Mouse (Mus musculus) heart, embryonic 12.5 days (tissue): Measurements from ENCODE around the gene Aktip. TPM values are rescaled to one million over a fixed set of nuclear protein-coding genes. Genes with fewer than 3 reads are reported as not detected.

Experiments
- ATAC-seq: fragments of 200-750 bp; cut with Nextera tagmentation; 2 replicates; pipeline ENCODE4 v1.8.0; 2017; ENCODE audit warnings: moderate TSS enrichment, moderate library complexity; ENCODE audit not compliant: insufficient number of reproducible peaks, low FRiP score
- H3K27ac ChIP-seq: fragments of 300-500 bp; sonication (generic); 2 replicates; pipeline ENCODE4 v1.5.1; 2016; ENCODE audit warnings: mild to moderate bottlenecking, moderate library complexity; ENCODE audit not compliant: poor library complexity, severe bottlenecking
- H3K27me3 ChIP-seq: fragments of 300-500 bp; sonication (generic); replicated peaks from 2 replicates; pipeline ENCODE4 v1.6.1; 2016; ENCODE audit warnings: mild to moderate bottlenecking, moderate library complexity
- H3K36me3 ChIP-seq: fragments of 300-500 bp; sonication (generic); 2 replicates; pipeline ENCODE4 v1.6.1; 2016; ENCODE audit warnings: mild to moderate bottlenecking, moderate library complexity
- H3K4me1 ChIP-seq: fragments of 300-500 bp; sonication (generic); replicated peaks from 2 replicates; pipeline ENCODE4 v1.6.1; 2016; ENCODE audit warnings: mild to moderate bottlenecking
- H3K4me2 ChIP-seq: fragments of 300-500 bp; sonication (generic); 2 replicates; pipeline ENCODE4 v1.6.1; 2016; ENCODE audit warnings: mild to moderate bottlenecking, moderate library complexity
- H3K4me3 ChIP-seq: fragments of 300-500 bp; sonication (generic); 2 replicates; pipeline ENCODE4 v1.5.1; 2016; ENCODE audit warnings: mild to moderate bottlenecking
- H3K9ac ChIP-seq: fragments of 300-500 bp; sonication (generic); 2 replicates; pipeline ENCODE4 v1.6.1; 2016; ENCODE audit warnings: mild to moderate bottlenecking, moderate library complexity
- H3K9me3 ChIP-seq: fragments of 300-500 bp; sonication (generic); replicated peaks from 2 replicates; pipeline ENCODE4 v1.6.1; 2016; ENCODE audit warnings: mild to moderate bottlenecking, moderate library complexity
- WGBS: fragments of 180-500 bp; shearing (Covaris S2); methylation state at CpG from one replicate; pipeline ENCODE4 v1.1.7; 2016; 5-methylcytosine and 5-hydroxymethylcytosine counted together
- polyA plus RNA-seq: library from polyadenylated mRNA; unstranded; fragments of >200 nt; fragmentation: Nextera tagmentation; extraction: Ambion mirVana; gene quantifications from 2 replicates; pipeline ENCODE4 v1.2.1, GENCODE M21; 2016

Gene Aktip
- polyA plus RNA-seq, 1 experiment from 2014 or later: 42.0 TPM

DNA sequence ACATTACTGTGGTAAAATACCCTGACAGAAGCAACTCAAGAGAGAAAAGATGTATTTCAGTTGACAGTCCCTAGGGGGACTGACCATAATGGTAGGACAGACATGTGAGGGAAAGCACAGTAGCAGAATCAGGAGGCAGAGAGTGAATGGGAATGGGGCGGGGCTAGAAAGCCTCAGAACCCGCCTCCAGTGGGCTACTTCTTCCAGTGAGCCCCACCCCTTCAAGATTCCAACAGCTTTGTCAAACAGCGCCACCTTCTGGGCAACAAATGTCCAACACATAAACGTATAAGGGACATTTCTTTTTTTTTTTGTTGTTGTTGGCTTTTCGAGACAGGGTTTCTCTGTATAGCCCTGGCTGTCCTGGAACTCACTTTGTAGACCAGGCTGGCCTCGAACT, 45.2 kb downstream of the Aktip start:
- Histone ChIP-seq H3K27ac (no peak overlapping the region), H3K9me3 (peaks cover 15% of the 10 kb centered on the region; the same call in 1 of the 2 replicates), H3K4me2 (no peak overlapping the region), H3K4me1 (no peaks in the 10 kb centered on the region), H3K4me3 (no peak overlapping the region), H3K36me3 (no peaks in the 10 kb centered on the region), H3K27me3 (no peaks in the 10 kb centered on the region), H3K9ac (no peak overlapping the region)
- 44% methylated on average over 6 of the region's 6 CpGs for WGBS
- no peak for ATAC-seq

- no peaks in the 10 kb centered on the region for H3K36me3 ChIP-seq
- no peak for ATAC-seq
- H3K27me3 ChIP-seq: no peaks in the 10 kb centered on the region
- no peak overlapping the region for H3K27ac ChIP-seq
- no peak overlapping the region for H3K4me3 ChIP-seq
- H3K4me1 ChIP-seq: no peaks in the 10 kb centered on the region
- H3K4me2 ChIP-seq: no peak overlapping the region
- no peak overlapping the region for H3K9ac ChIP-seq
- 69% methylated on average over 3 of the region's 3 CpGs for WGBS
- peaks cover 15% of the 10 kb centered on the region; the same call in 1 of the 2 replicates for H3K9me3 ChIP-seq
Observed at GRCm38 (mm10) chr8:91153831-91154230, 45.9 kb downstream of the Aktip start.

DNA sequence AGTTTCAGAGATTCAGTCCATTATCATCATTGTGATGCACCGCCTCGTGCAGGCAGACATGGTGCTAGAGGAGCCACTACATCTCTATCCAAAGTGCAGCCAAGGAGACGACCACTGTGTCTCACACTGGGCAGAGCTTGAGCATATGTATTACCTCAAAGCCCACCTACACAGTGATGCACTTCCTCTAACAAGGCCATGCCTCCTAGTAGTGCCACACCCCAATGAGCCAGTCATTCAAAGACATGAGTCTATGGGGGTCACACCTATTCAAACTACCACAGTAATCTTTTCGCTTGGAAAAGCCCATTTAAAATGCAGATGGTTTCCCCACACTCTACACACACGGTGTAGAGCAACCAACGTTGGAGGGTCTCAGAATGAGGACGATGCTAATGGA, 48.2 kb downstream of the Aktip start:
- no peak overlapping the region for H3K27ac ChIP-seq
- H3K36me3 ChIP-seq: no peaks in the 10 kb centered on the region
- H3K4me3 ChIP-seq: no peak overlapping the region
- H3K4me2 ChIP-seq: no peak overlapping the region
- peaks cover 15% of the 10 kb centered on the region; the same call in 1 of the 2 replicates for H3K9me3 ChIP-seq
- 87% methylated on average over 7 of the region's 7 CpGs for WGBS
- no peak overlapping the region for H3K9ac ChIP-seq
- no peaks in the 10 kb centered on the region for H3K4me1 ChIP-seq
- ATAC-seq: no peak
- no peaks in the 10 kb centered on the region for H3K27me3 ChIP-seq

GRCm38 (mm10) chr8:91149298-91149697, 50.5 kb downstream of the Aktip start:
- H3K4me2 ChIP-seq: no peak overlapping the region
- ATAC-seq: no peak
- no peaks in the 10 kb centered on the region for H3K4me1 ChIP-seq
- no peaks in the 10 kb centered on the region for H3K27me3 ChIP-seq
- no peak overlapping the region for H3K27ac ChIP-seq
- no peak overlapping the region for H3K9ac ChIP-seq
- 0 out of 2 replicates have a peak, but pooled peaks cover 11% of the 10 kb centered on the region for H3K9me3 ChIP-seq
- H3K4me3 ChIP-seq: no peak overlapping the region
- WGBS: 53% methylated on average over 3 of the region's 3 CpGs
- H3K36me3 ChIP-seq: no peaks in the 10 kb centered on the region

- 0 out of 2 replicates have a peak, but pooled peaks cover 11% of the 10 kb centered on the region for H3K9me3 ChIP-seq
- no peak overlapping the region for H3K4me3 ChIP-seq
- no peaks in the 10 kb centered on the region for H3K4me1 ChIP-seq
- H3K4me2 ChIP-seq: no peak overlapping the region
- WGBS: 72% methylated on average over 15 of the region's 15 CpGs
- no peak overlapping the region for H3K27ac ChIP-seq
- H3K27me3 ChIP-seq: no peaks in the 10 kb centered on the region
- H3K36me3 ChIP-seq: no peaks in the 10 kb centered on the region
- no peak; the same call in 1 of the 2 replicates for ATAC-seq
- H3K9ac ChIP-seq: no peak overlapping the region
Observed at GRCm38 (mm10) chr8:91148643-91149178, 51.1 kb downstream of the Aktip start.

- H3K27me3 ChIP-seq: no peaks in the 10 kb centered on the region
- ATAC-seq: no peak
- H3K4me2 ChIP-seq: peak overlapping the region; percentile 58
- H3K9me3 ChIP-seq: 0 out of 2 replicates have a peak, but pooled peaks cover 11% of the 10 kb centered on the region
- H3K4me3 ChIP-seq: no peak overlapping the region
- H3K36me3 ChIP-seq: no peaks in the 10 kb centered on the region
- WGBS: 10% methylated on average over 6 of the region's 6 CpGs
- H3K27ac ChIP-seq: no peak overlapping the region
- H3K4me1 ChIP-seq: no peaks in the 10 kb centered on the region
- no peak overlapping the region for H3K9ac ChIP-seq
Observed at GRCm38 (mm10) chr8:91147715-91148114, 52.1 kb downstream of the Aktip start.

- no peak for ATAC-seq
- H3K4me3 ChIP-seq: no peak overlapping the region
- no peaks in the 10 kb centered on the region for H3K27me3 ChIP-seq
- H3K4me1 ChIP-seq: no peaks in the 10 kb centered on the region
- no peaks in the 10 kb centered on the region for H3K36me3 ChIP-seq
- no peak overlapping the region for H3K4me2 ChIP-seq
- H3K9me3 ChIP-seq: peaks cover 5% of the 10 kb centered on the region; the same call in 1 of the 2 replicates
- no peak overlapping the region for H3K27ac ChIP-seq
- no peak overlapping the region for H3K9ac ChIP-seq
- 81% methylated on average over 4 of the region's 4 CpGs for WGBS
Observed at GRCm38 (mm10) chr8:91140828-91141227, 58.9 kb downstream of the Aktip start.

DNA sequence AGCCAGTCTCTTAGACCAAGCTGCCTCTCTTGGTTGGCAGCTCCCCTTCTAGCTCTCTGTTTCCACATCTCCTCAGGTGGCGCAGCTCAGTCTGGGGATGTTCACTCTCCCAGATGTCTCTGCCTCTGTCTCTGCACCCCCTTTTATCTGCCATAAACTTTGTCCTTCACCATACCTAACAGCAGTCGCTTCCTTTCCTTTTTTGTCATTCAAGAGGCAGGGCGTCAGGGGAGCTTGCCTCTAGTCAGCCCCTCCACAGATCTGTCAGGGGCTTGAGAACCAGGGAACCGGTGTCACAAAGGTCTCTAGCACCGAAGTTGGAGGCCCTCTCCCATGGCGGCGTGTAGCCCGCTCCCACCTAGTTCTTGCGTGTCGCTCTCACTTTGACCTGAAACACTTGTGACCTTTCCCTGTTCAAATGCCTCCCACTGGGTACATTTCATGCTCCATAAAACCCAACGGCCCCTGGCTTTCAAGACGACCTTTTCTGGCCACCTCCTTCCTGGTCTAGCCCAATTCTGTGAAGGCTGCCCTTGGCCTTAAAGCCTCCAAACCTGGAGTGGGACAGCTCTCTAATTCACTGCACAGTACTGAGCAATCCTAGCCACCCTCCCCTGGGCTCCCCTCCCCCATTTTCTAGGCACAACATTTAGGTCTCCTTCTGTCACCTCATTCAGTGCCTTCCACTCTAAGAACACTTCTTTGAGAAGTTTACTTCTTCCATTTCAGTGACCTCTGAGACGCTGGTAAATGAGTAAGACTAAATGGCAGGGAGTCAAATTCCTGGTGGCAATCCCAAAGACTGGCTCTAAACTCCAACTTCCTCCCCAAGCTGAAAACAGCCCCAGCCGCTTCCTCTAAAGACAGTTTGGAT, 64.2 kb downstream of the Aktip start:
- peaks cover 9% of the 10 kb centered on the region for H3K4me1 ChIP-seq
- no peak overlapping the region for H3K4me2 ChIP-seq
- no peaks in the 10 kb centered on the region for H3K36me3 ChIP-seq
- no peak overlapping the region for H3K4me3 ChIP-seq
- ATAC-seq: no peak
- no peaks in the 10 kb centered on the region for H3K27me3 ChIP-seq
- 76% methylated on average over 14 of the region's 14 CpGs for WGBS
- no peak overlapping the region for H3K27ac ChIP-seq
- no peaks in the 10 kb centered on the region for H3K9me3 ChIP-seq
- H3K9ac ChIP-seq: 0 out of 2 replicates have a peak overlapping the region, but pooled peaks have one; percentile 2

DNA sequence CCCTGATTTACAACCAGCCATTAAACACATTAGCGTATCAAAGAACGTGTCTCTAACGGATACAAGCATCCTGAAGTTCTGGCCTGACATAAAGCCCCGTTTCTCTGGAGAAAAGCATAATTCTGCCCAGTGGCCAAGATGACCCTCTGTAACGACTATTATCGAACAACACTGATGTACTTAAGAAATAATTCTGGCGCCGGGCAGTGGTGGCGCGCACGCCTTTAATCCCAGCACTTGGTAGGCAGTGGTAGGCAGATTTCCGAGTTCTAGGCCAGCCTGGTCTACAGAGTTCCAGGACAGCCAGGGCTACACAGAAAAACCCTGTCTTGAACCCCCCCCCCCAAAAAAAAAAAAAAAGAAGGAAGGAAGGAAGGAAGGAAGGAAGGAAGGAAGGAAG, 65.1 kb downstream of the Aktip start:
- ATAC-seq: no peak
- peak overlapping the region; percentile 94; the same call in 1 of the 2 replicates for H3K4me3 ChIP-seq
- no peaks in the 10 kb centered on the region for H3K27me3 ChIP-seq
- no peaks in the 10 kb centered on the region for H3K9me3 ChIP-seq
- H3K27ac ChIP-seq: no peak overlapping the region
- 66% methylated on average over 12 of the region's 12 CpGs for WGBS
- peaks cover 9% of the 10 kb centered on the region for H3K4me1 ChIP-seq
- H3K9ac ChIP-seq: no peak overlapping the region
- peaks cover 5% of the 10 kb centered on the region for H3K36me3 ChIP-seq
- H3K4me2 ChIP-seq: peak overlapping the region; percentile 56

DNA sequence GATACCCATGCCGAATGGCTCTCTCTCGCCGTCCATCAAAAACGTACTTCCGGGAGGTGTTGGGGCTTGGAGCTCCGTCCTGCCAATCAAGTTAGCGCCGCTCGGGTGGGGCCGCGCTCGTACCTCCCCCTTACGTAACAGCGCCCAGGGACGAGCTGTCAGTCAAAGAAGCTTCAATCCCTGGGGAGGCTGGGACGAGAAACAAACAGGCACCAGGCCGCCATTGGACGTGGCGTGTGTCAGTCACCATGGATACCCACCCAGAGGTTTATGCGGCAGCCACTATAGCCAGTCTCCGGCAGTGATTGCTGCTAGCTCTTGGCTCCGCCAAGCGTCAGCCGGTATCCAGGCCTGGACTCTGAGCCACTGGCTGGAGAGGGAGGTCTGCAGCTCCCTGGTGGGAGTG, 65.7 kb downstream of the Aktip start:
- ATAC-seq: peak; percentile 99
- Histone ChIP-seq H3K9me3 (no peaks in the 10 kb centered on the region), H3K4me1 (peaks cover 9% of the 10 kb centered on the region), H3K9ac (no peak overlapping the region), H3K4me2 (peak overlapping the region; percentile 56), H3K36me3 (peaks cover 11% of the 10 kb centered on the region), H3K27ac (0 out of 2 replicates have a peak overlapping the region, but pooled peaks have one; percentile 47), H3K4me3 (peak overlapping the region; percentile 94), H3K27me3 (no peaks in the 10 kb centered on the region)
- WGBS: under 1% methylated on average over 24 of the region's 24 CpGs

DNA sequence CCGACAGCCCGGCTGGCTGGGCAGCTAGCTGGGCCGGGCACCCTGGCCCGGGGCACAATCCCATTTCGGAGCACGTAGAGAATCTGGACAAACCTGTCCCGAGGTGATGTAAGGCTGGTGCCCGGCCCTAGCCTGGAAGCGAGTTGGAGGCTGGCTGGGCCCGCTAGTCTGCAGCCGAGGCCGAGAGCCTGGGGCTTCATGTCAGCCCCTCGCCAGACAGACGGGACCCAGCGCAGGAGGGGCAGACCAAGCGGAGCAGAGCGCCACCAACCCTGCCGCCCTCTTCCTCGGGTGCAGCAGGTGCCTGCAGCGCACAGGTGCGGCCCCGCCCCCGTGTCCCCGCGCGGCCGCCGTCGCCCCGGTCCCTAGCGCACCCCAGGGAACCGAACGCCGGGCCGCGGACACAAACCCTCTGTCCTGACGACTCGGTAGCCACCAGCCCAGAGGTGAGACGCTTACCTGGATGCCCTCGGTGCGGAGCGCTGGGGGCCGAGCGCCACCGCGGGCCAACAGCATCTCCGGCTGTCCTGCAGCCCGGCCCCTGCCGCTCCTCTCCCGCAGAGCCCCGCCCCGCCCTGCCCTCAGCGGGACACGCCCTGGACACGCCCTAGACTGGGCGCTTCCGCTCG, 66.2 kb downstream of the Aktip start:
- peak overlapping the region; percentile 94 for H3K4me3 ChIP-seq
- H3K9ac ChIP-seq: peak overlapping the region; percentile 82
- peaks cover 16% of the 10 kb centered on the region for H3K36me3 ChIP-seq
- H3K4me1 ChIP-seq: peaks cover 9% of the 10 kb centered on the region
- no peaks in the 10 kb centered on the region for H3K9me3 ChIP-seq
- H3K27me3 ChIP-seq: no peaks in the 10 kb centered on the region
- H3K4me2 ChIP-seq: peak overlapping the region; percentile 84
- ATAC-seq: peak; percentile 71
- 1% methylated on average over 47 of the region's 58 CpGs for WGBS
- H3K27ac ChIP-seq: peak overlapping the region; percentile 49; the same call in 1 of the 2 replicates
